Mouse (Mus musculus): ENCODE measurements around the gene Tnfsf13. TPM values are rescaled to one million over a fixed set of nuclear protein-coding genes. Genes with fewer than 3 reads are reported as not detected.

Tnfsf13 gene
- polyA plus RNA-seq, 1 experiment from 2014 or later: 0.93 TPM

- 14% methylated on average over 6 of the region's 6 CpGs for WGBS
Observed at GRCm38 (mm10) chr11:69695046-69695360, 9.4 kb upstream of the Tnfsf13 start.

GRCm38 (mm10) chr11:69693421-69693965, 7.9 kb upstream of the Tnfsf13 start:
- H3K27ac ChIP-seq (ENCODE audit: low read depth): no peak overlapping the region
- no peak overlapping the region for H3K9ac ChIP-seq
- 56% methylated on average over 11 of the region's 11 CpGs for WGBS

More at GRCm38 (mm10) chr11:69695046-69695360, 9.4 kb upstream of the Tnfsf13 start:
- no peak for TF ChIP-seq CTCF (IDR thresholded peaks at IDR 0.05; ENCODE audit: low read depth)
- Histone ChIP-seq H3K4me3 (ENCODE audit: low read depth, low read length) (peak overlapping the region; percentile 56), H3K9ac (peak overlapping the region; percentile 84), H3K4me1 (ENCODE audit: insufficient read depth) (no peaks in the 10 kb centered on the region), H3K36me3 (ENCODE audit: insufficient read depth) (no peaks in the 10 kb centered on the region), H3K4me2 (peak overlapping the region; percentile 92), H3K27ac (ENCODE audit: low read depth) (no peak overlapping the region; the same call in 1 of the 2 replicates), H3K9me3 (ENCODE audit: low read depth, low read length) (no peaks in the 10 kb centered on the region), H3K27me3 (ENCODE audit: insufficient read depth, low read length) (no peaks in the 10 kb centered on the region)
- DNase-seq (no peak), ATAC-seq (ENCODE audit: insufficient read depth) (peak; percentile 22; the same call in 1 of the 2 replicates)

GRCm38 (mm10) chr11:69692863-69693262, 7.3 kb upstream of the Tnfsf13 start:
- Histone ChIP-seq H3K4me1 (ENCODE audit: insufficient read depth) (no peaks in the 10 kb centered on the region), H3K9me3 (ENCODE audit: low read depth, low read length) (no peaks in the 10 kb centered on the region), H3K4me2 (no peak overlapping the region), H3K36me3 (ENCODE audit: insufficient read depth) (no peaks in the 10 kb centered on the region), H3K27ac (ENCODE audit: low read depth) (no peak overlapping the region), H3K9ac (no peak overlapping the region), H3K27me3 (ENCODE audit: insufficient read depth, low read length) (no peaks in the 10 kb centered on the region), H3K4me3 (ENCODE audit: low read depth, low read length) (no peak overlapping the region)
- whole genome bisulfite sequencing: 81% methylated on average over 6 of the region's 6 CpGs
- TF ChIP-seq CTCF (IDR thresholded peaks at IDR 0.05; ENCODE audit: low read depth): no peak
- no peak for DNase-seq
- ATAC-seq (ENCODE audit: insufficient read depth): no peak

More at GRCm38 (mm10) chr11:69693421-69693965, 7.9 kb upstream of the Tnfsf13 start:
- no peaks in the 10 kb centered on the region for H3K27me3 ChIP-seq (ENCODE audit: insufficient read depth, low read length)
- no peak for TF ChIP-seq CTCF (IDR thresholded peaks at IDR 0.05; ENCODE audit: low read depth)
- no peak overlapping the region for H3K4me3 ChIP-seq (ENCODE audit: low read depth, low read length)
- no peak for DNase-seq
- H3K9me3 ChIP-seq (ENCODE audit: low read depth, low read length): no peaks in the 10 kb centered on the region
- H3K36me3 ChIP-seq (ENCODE audit: insufficient read depth): no peaks in the 10 kb centered on the region
- ATAC-seq (ENCODE audit: insufficient read depth): no peak
- H3K4me2 ChIP-seq: no peak overlapping the region
- no peaks in the 10 kb centered on the region for H3K4me1 ChIP-seq (ENCODE audit: insufficient read depth)

- Histone ChIP-seq H3K27me3 (ENCODE audit: insufficient read depth, low read length) (no peaks in the 10 kb centered on the region), H3K9me3 (ENCODE audit: low read depth, low read length) (no peaks in the 10 kb centered on the region), H3K27ac (ENCODE audit: low read depth) (no peak overlapping the region), H3K4me3 (ENCODE audit: low read depth, low read length) (no peak overlapping the region), H3K4me1 (ENCODE audit: insufficient read depth) (no peaks in the 10 kb centered on the region), H3K9ac (no peak overlapping the region), H3K36me3 (ENCODE audit: insufficient read depth) (no peaks in the 10 kb centered on the region), H3K4me2 (no peak overlapping the region)
- ATAC-seq (ENCODE audit: insufficient read depth) (no peak), DNase-seq (no peak)
- no peak for TF ChIP-seq CTCF (IDR thresholded peaks at IDR 0.05; ENCODE audit: low read depth)
- 71% methylated on average over 9 of the region's 9 CpGs for WGBS
Observed at GRCm38 (mm10) chr11:69692196-69692811, 6.7 kb upstream of the Tnfsf13 start.

- H3K36me3 ChIP-seq (ENCODE audit: insufficient read depth): no peaks in the 10 kb centered on the region
- H3K27me3 ChIP-seq (ENCODE audit: insufficient read depth, low read length): no peaks in the 10 kb centered on the region
- H3K27ac ChIP-seq (ENCODE audit: low read depth): no peak overlapping the region
- DNase-seq (no peak), ATAC-seq (ENCODE audit: insufficient read depth) (no peak)
- TF ChIP-seq CTCF (IDR thresholded peaks at IDR 0.05; ENCODE audit: low read depth): no peak
- no peak overlapping the region for H3K9ac ChIP-seq
- H3K9me3 ChIP-seq (ENCODE audit: low read depth, low read length): no peaks in the 10 kb centered on the region
- H3K4me1 ChIP-seq (ENCODE audit: insufficient read depth): peaks cover 12% of the 10 kb centered on the region
- 84% methylated on average over 1 of the region's 1 CpGs for WGBS
- H3K4me2 ChIP-seq: no peak overlapping the region
- H3K4me3 ChIP-seq (ENCODE audit: low read depth, low read length): no peak overlapping the region
Observed at GRCm38 (mm10) chr11:69689891-69690290, 4.3 kb upstream of the Tnfsf13 start.

GRCm38 (mm10) chr11:69687061-69687460, 1.5 kb upstream of the Tnfsf13 start:
- H3K9ac ChIP-seq: peak overlapping the region; percentile 39; the same call in 1 of the 2 replicates
- H3K4me2 ChIP-seq: peak overlapping the region; percentile 36; the same call in 1 of the 2 replicates
- H3K36me3 ChIP-seq (ENCODE audit: insufficient read depth): no peaks in the 10 kb centered on the region
- TF ChIP-seq CTCF (IDR thresholded peaks at IDR 0.05; ENCODE audit: low read depth): no peak
- H3K27me3 ChIP-seq (ENCODE audit: insufficient read depth, low read length): no peaks in the 10 kb centered on the region
- 48% methylated on average over 5 of the region's 5 CpGs for WGBS
- H3K9me3 ChIP-seq (ENCODE audit: low read depth, low read length): no peaks in the 10 kb centered on the region
- no peak overlapping the region for H3K4me3 ChIP-seq (ENCODE audit: low read depth, low read length)
- H3K4me1 ChIP-seq (ENCODE audit: insufficient read depth): peaks cover 12% of the 10 kb centered on the region
- peak overlapping the region; percentile 77; the same call in 1 of the 2 replicates for H3K27ac ChIP-seq (ENCODE audit: low read depth)
- DNase-seq (no peak), ATAC-seq (ENCODE audit: insufficient read depth) (no peak)

DNA sequence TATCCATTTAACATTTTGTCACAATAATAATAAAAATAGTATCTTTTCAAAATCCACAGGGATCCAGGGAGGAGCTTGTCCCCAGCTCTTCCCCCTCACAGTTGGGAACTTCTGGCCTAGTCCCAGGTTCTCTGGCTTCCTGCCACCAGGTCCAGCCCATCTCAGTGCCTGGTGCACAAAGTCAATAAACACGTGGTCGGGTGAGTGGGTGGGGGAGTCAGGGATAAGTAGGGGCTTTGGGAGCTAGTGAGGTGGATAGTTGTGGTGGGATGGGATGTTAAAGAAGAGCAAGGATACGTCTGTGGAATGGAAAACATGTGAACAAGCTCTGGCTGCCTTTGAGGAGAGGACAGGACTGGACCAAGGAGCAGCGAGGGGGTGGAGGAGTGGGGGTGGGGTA, 793 bp upstream of the Tnfsf13 start:
- Histone ChIP-seq H3K4me3 (ENCODE audit: low read depth, low read length) (no peak overlapping the region), H3K27ac (ENCODE audit: low read depth) (peak overlapping the region; percentile 77; the same call in 1 of the 2 replicates), H3K36me3 (ENCODE audit: insufficient read depth) (no peaks in the 10 kb centered on the region), H3K27me3 (ENCODE audit: insufficient read depth, low read length) (no peaks in the 10 kb centered on the region), H3K4me2 (peak overlapping the region; percentile 36; the same call in 1 of the 2 replicates), H3K9ac (peak overlapping the region; percentile 39), H3K4me1 (ENCODE audit: insufficient read depth) (peaks cover 12% of the 10 kb centered on the region), H3K9me3 (ENCODE audit: low read depth, low read length) (no peaks in the 10 kb centered on the region)
- ATAC-seq (ENCODE audit: insufficient read depth) (no peak), DNase-seq (peak; percentile 85)
- WGBS: 11% methylated on average over 4 of the region's 4 CpGs
- TF ChIP-seq CTCF (IDR thresholded peaks at IDR 0.05; ENCODE audit: low read depth): no peak

Data from lung, embryonic 14.5 days (tissue).